Mouse (Mus musculus) embryonic fibroblast, embryonic 13.5 days (primary cell): ENCODE data around the gene Igfbp2. TPM values are rescaled to one million over a fixed set of nuclear protein-coding genes. Genes with fewer than 3 reads are reported as not detected.

Experiments used
- H3K27ac ChIP-seq: 2 replicates; pipeline ENCODE4 v1.5.1; 2012; ENCODE audit warnings: low read length, control low read depth, inconsistent platforms; ENCODE audit not compliant: insufficient read depth
- H3K4me1 ChIP-seq: 2 replicates; pipeline ENCODE4 v1.6.1; 2011; ENCODE audit warnings: low read length; ENCODE audit not compliant: control insufficient read depth, insufficient read depth
- H3K4me3 ChIP-seq: 2 replicates; pipeline ENCODE4 v1.5.1; 2011; ENCODE audit warnings: mild to moderate bottlenecking, control low read depth, low read length; ENCODE audit not compliant: insufficient read depth
- CTCF ChIP-seq: IDR thresholded peaks from 2 replicates; pipeline ENCODE4 v1.5.1; 2011; ENCODE audit warnings: mild to moderate bottlenecking, control low read depth, low read length, moderate library complexity, borderline replicate concordance; ENCODE audit not compliant: insufficient read depth
- POLR2A ChIP-seq: IDR thresholded peaks from 2 replicates; pipeline ENCODE4 v1.6.1; 2011; ENCODE audit warnings: low read depth, mild to moderate bottlenecking, control low read depth, low read length, moderate library complexity
- polyA plus RNA-seq: library from polyadenylated mRNA; stranded (reverse); fragments of >200 nt; gene quantifications from 2 replicates; pipeline ENCODE4 v1.2.4, GENCODE M21; 2011; ENCODE audit warnings: low read depth; ENCODE audit not compliant: missing spikeins, insufficient read length

Igfbp2 gene
- polyA plus RNA-seq, 1 experiment, result 641 TPM

DNA sequence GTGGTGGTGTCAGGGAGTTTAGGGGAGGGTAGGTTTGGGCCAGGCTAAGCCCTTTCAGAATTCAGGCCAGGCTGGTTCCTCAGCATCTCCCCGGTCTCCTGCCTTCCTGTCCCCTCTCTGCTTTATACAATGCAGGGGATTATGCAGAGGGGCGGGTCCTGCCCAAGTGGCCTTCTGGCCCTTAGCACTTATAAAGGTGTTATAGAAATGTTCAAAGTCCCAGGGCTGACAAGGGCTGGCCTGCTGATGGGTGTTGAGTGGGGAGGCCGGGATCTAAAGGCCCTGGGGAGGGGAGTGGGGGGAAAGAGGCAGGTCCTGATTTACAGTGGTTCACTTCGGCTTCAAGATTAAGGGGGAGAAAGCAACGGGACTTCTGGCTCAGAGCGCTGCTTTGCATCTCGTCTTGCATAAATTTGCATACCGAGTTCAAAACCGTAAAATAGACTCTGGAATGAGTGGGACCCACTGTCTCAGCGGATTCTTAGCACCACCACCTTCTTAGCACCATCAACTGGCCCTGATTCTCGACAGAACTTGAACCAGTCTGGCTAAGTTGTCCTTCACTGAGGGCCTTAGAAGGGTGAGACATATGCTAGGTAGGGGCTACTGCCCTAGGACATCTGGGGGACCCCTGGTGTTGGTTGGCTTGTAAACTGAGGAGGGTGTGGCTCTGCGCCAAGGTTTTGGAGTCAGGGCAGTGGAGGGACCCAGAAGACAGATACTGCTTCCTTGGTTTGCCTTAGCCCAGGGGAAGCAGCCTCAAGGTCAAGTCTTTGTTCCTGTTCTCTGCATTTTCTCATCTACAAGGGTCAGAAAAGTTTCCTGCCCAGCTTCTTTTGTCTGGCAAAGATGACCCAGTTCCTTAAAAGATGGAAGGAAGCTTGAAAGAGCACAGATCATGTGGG lies 3.4 kb downstream of the Igfbp2 start:
- H3K4me3 ChIP-seq, result no peak overlapping the region
- no peaks in the 10 kb centered on the region for H3K4me1 ChIP-seq
- TF ChIP-seq CTCF, result no peak
- TF ChIP-seq POLR2A, result no peak
- H3K27ac ChIP-seq, result no peak overlapping the region

GRCm38 (mm10) chr1:72828843-72829242 lies 4.5 kb downstream of the Igfbp2 start:
- TF ChIP-seq CTCF (no peak), POLR2A (no peak)
- no peaks in the 10 kb centered on the region for H3K4me1 ChIP-seq
- no peak overlapping the region for H3K4me3 ChIP-seq
- no peak overlapping the region for H3K27ac ChIP-seq

DNA sequence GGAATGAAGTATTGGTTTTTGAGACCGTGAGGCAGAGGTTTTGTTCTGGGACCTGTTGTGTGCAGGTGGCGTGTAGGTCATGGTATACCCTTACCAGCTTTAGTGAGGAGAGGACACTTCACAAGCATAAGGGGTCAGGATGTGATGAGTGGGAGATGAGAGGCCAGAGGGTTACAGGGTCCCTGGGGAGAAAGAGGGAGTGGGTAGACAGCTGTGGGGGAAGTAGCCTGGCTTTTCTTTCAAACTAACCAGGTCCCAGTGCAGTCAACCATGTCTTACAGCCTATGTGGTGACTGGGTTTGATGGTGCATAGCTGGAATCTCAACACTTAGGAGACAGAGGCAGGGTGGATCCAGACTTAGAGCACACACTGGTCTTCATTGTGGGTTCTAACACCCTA lies 6.2 kb downstream of the Igfbp2 start:
- TF ChIP-seq CTCF, result no peak
- Histone ChIP-seq H3K4me3 (no peak overlapping the region), H3K4me1 (no peaks in the 10 kb centered on the region), H3K27ac (no peak overlapping the region)

DNA sequence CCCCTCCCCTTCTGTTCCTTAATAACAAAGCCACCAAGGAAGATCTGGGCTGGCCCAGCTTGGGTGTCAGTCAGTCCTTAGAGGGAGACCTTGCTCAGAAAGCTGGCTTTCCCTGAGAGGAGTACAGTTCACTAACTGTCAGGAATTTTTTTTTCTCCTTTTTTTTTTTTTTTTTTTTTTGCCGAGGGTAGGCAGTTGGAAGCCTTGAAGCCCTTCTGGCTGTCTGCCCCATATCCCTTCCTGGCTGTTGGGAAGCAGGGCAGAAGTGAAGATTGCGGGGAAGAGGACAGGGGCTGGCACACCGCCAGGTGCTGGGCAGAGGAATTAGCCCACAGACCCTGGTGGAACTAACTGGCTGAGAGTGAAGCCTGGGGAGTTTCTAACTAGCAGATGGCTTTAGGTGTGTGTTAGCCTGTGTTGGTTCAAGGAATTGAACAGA lies 8.4 kb downstream of the Igfbp2 start:
- no peak overlapping the region for H3K4me3 ChIP-seq
- no peak for TF ChIP-seq CTCF
- no peak for TF ChIP-seq POLR2A
- no peak overlapping the region for H3K27ac ChIP-seq
- no peaks in the 10 kb centered on the region for H3K4me1 ChIP-seq

DNA sequence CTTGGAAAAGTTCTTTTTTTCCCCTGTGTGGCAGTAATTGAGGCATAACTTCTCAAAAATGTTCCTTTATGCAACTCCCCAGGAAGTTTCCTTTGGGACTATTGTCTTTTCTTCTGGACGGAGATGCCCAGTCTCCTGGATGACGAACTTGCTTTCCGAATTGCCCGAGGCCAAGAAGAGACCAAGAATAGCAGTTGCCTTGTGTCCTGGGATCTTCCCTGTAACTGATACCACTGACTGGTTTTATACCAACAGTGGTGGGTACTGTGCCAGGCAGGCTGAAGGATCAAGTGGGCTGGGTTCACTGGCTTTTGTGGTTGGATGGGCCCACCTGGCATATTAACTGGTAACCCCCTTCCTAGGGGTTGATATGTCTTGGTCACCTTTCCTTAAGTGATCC lies 9.3 kb downstream of the Igfbp2 start:
- Histone ChIP-seq H3K27ac (no peak overlapping the region), H3K4me3 (no peak overlapping the region), H3K4me1 (no peaks in the 10 kb centered on the region)
- TF ChIP-seq POLR2A (no peak), CTCF (no peak)

DNA sequence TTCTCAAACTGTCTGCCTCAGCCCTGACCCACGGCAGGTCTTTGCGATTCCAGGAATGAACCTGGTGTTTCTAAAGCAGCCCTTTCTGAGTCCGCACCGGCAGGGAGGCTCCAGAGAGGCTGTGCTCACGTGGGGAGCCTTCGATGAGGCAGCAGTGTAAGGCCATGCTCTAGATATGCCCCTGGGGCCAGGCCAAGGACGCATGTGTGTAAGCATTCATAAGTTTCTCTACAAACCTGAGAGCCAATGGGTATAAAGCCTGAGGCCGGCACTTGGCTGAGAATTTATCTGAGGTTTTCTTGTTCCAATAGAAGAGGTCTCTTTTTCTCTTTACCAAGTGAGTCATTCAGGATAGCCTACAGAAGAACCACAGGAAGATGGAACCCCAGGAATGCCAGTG lies 15.1 kb downstream of the Igfbp2 start:
- Histone ChIP-seq H3K27ac (no peak overlapping the region), H3K4me1 (no peaks in the 10 kb centered on the region), H3K4me3 (no peak overlapping the region)
- no peak for TF ChIP-seq CTCF
- no peak for TF ChIP-seq POLR2A

- H3K4me3 ChIP-seq, result no peak overlapping the region
Measured at GRCm38 (mm10) chr1:72839791-72840190, 15.5 kb downstream of the Igfbp2 start.

GRCm38 (mm10) chr1:72842666-72843459 lies 18.6 kb downstream of the Igfbp2 start:
- H3K4me3 ChIP-seq, result no peak overlapping the region
- no peaks in the 10 kb centered on the region for H3K4me1 ChIP-seq
- no peak overlapping the region for H3K27ac ChIP-seq
- no peak for TF ChIP-seq CTCF
- TF ChIP-seq POLR2A, result no peak

More at GRCm38 (mm10) chr1:72839791-72840190, 15.5 kb downstream of the Igfbp2 start:
- Histone ChIP-seq H3K27ac (no peak overlapping the region), H3K4me1 (no peaks in the 10 kb centered on the region)
- TF ChIP-seq CTCF, result no peak
- no peak for TF ChIP-seq POLR2A

- no peaks in the 10 kb centered on the region for H3K4me1 ChIP-seq
- no peak overlapping the region for H3K4me3 ChIP-seq
- no peak overlapping the region for H3K27ac ChIP-seq
- no peak for TF ChIP-seq CTCF
- TF ChIP-seq POLR2A, result no peak
Measured at GRCm38 (mm10) chr1:72844675-72845074, 20.4 kb downstream of the Igfbp2 start.
